Mouse (Mus musculus) megakaryocyte-erythroid progenitor cell, adult 5-6 weeks (primary cell): ENCODE measurements around the gene Gramd4. TPM values are rescaled to one million over a fixed set of nuclear protein-coding genes. Genes with fewer than 3 reads are reported as not detected.
"Not testable (repeated sequence)": the region's sequence is repeated elsewhere in the genome, so short reads cannot be mapped to it uniquely, and the experiment has no call there.

ENCODE experiments used
- ATAC-seq: replicated peaks from 2 replicates; pipeline ENCODE4 v1.8.0; 2016; ENCODE audit warnings: mild to moderate bottlenecking, inconsistent platforms; ENCODE audit not compliant: severe bottlenecking, poor library complexity, low FRiP score, low TSS enrichment
- total RNA-seq, 2 experiments: library from RNA; stranded (forward) in 1 of 2; stranded (reverse) in 1 of 2; fragments of 200-1000, 215-1000 nt in 1 of 2; fragments of >200 nt in 1 of 2; fragmentation: Nextera tagmentation in 1 of 2; gene quantifications; 2 replicates each; pipeline ENCODE4 v1.2.3; 2014 to 2017

The Gramd4 gene
- total RNA-seq, 2 experiments from 2014 or later, result 41.8 to 52.4 TPM

DNA sequence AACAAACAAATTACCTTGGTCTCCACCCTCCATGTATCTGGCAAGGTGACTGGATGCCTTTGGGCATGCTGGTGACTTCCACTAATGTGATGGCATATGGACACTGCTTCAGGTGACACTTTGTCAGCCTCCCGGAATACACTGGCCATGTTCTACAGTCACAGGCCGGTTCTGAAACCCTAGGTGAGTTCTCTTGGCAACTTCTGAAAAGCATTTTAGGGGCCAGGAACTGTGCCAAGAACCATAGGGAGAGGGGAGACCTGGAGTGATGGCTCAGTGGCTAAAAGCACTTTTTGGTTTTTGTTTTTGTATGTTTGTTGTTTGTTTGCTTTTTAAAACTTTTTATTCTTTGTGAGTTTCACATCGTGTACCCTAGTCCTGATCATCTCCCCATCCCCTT, 8.0 kb upstream of the Gramd4 start:
- no peak for ATAC-seq

DNA sequence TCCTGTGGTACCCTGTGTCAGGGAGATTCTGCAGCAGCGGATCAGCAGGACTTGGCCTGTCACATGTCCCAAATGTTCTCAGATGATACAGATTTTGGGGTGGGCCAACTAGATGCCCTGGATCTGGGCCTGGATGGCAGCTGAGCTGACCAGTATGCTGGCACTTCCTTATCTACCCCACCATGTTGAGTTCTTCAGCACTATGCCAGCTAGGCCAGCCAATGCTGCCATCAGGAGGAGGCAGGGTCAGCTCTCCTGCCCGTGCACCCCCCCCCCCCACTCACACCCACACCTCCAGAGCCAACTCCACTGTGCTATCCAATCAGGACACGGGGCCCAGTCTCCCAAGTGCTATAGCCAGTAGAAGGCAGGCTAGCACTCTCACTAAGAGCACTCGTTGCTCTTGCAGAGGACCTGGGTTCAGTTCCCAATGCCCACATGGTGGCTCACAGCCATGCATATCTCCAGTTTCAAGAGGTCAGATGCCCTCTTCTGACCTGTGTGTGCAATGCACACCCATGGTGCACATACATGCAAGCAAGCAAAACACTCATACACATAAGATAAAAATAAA, 7.2 kb upstream of the Gramd4 start:
- peak; percentile 69 for ATAC-seq

DNA sequence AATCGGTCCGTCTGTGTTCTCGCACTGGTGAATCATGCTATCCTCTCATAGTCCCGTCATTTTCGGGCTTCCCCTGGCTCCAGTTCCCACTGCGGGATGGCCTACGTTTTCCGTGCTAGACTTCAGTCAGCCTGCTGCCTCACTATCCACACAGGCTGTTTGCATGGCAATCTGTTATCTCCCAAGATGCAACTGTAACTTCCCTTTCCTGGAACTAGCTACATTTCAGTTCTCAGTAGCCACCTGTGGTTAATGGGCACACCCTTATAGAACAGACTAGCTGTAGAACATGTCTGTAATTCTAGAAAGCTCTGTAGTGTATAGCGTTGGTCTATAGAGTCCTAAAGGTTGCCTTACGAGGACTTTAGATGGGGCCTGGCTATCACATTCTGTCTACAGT, 6.3 kb upstream of the Gramd4 start:
- peak; percentile 56 for ATAC-seq

DNA sequence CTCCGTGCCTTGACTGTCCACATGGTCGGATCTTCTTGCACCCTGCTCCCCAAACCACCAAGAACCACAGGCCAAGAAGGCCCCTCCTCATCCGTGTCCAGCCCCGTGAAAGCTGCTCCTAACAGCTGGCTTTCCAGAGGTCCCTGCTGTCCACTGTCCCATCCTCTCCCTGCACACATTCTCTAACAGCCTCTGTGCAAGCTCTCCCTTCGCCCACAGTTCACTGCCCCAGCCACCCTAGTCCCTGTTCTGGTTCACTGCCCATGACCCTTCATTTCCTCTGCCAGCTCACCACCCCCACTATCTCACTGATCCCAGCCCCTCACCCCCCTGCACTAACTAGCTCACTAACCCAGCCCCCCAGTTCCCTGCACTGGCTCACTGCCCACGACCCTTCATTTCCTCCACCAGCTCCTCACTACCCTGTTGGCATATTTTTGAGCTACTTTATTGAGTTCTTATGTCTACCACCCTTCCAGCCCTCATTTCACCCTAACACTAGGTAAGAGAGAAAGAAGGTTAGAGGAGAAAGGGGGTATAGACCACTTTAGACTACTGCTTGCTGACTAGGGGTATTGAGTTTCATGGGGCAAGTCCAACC, 5.5 kb upstream of the Gramd4 start:
- ATAC-seq, result no peak

DNA sequence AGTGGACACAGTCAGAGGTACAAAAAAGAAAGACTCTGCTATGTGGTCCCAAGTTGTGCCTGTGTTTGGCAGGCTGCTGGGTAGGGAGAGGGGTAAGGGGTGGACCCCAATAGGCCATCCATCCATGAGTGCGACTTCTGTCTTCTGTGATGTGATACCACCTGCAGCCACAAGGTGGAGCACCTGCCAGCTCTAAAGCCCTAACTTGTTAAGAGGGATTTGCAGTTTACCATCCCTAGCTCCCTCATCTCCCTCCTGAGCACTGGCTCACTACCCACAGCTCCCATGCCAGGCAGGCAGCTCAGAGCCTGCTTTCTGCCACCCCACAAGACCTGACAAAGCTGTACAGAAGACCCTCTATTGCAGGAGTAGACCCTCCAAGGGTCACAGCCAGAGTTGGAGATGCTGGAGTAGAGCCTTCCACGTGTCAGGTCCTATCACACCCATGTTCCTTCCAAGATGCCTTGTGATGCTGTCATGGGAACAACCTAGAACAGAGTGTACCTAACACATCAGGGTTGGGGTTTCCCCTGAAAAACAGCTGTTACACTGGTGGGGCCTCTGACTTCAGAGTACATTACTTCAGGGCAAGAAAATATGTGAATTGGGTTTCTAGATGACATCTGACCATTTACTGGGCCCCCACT, 3.5 kb upstream of the Gramd4 start:
- ATAC-seq, result 0 out of 2 replicates have a peak, but pooled peaks have one; percentile 23

DNA sequence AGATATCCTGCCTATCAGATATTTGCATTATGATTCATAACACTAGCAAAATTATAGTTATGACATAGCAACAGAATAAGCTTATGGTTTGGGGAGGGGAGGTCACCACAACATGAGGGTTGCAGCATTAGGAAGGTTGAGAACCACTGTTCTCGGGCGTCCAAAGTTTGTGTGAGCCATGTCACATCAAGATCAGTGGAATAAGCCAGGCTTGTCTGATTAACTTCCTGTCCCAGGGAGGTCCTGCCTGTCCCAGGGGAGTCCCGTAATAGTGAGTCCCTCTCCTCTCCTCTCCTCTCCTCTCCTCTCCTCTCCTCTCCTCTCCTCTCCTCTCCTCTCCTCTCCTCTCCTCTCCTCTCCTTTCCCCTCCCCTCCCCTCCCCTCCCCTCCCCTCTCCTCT, 2.6 kb upstream of the Gramd4 start:
- not testable (repeated sequence) for ATAC-seq

DNA sequence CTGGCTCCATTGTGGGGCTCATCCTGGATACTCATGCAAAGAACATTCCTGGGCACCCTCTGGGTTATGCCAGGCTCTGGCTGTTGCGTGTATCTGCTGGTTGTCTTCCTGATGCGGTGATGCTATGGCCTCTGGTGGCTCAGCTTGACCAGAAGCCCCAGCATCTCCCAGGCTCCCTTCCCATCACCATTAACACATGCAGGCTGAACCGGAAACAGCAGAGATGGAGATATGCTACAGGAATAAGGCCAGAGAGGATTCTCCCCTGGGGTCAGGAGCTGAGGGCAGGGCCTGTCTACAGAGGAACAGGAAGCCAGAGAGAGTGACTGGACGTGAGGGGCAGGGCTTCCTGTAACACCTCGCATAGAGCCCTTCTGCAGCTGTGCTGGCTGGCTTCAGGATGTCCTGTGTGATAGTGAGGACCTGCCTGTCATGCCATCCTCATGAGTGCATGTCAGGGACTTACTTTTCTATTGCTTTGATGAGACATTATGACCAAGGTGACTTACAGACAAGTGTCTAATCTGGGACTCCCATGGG, 1.2 kb upstream of the Gramd4 start:
- no peak for ATAC-seq

DNA sequence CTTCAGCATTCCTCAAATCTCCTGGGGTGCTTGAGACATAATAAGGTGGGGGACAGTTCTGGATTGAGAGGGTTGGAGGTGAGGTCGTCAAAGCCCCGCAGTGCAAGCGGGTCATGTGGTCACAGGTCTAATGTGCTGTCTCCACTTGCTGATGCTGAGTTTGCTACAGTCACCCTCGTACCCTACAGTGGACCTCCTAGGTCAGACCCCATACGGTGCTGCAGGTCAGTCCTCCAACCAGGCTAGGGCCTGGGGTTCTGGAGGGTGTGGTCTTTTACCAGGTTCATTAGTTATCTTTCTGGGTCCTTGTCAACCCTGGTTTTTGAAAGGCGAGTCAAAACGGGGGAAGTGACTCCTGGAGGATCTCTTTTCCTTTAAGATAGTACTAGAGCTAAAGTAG, 413 bp downstream of the Gramd4 start:
- no peak for ATAC-seq

DNA sequence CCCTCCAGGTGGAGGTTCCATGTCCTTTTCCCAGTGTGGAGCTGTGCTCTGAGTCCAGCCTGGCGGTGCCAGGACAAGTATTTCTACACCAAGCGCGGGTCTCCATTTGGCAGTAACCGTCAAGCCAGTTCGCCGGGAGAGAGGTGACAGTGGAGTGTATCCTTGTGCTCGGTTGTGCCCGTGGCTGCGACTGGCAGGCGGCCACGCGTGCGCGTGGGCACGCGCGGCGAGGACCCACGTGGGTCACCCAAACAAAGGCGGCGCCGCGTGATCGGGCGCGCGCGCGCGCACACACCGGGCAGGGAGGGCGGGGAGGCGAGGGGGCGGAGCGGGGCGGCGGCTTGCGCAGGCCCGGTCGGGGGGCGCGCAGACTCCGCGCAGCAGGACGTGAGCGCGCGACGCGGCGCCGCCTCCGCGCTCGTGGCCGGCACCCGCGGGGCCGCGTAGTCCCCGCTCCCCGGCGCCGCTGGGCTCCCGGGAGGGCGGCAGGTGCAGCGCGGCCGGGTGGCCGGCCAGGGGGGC, 960 bp downstream of the Gramd4 start:
- ATAC-seq, result no peak

DNA sequence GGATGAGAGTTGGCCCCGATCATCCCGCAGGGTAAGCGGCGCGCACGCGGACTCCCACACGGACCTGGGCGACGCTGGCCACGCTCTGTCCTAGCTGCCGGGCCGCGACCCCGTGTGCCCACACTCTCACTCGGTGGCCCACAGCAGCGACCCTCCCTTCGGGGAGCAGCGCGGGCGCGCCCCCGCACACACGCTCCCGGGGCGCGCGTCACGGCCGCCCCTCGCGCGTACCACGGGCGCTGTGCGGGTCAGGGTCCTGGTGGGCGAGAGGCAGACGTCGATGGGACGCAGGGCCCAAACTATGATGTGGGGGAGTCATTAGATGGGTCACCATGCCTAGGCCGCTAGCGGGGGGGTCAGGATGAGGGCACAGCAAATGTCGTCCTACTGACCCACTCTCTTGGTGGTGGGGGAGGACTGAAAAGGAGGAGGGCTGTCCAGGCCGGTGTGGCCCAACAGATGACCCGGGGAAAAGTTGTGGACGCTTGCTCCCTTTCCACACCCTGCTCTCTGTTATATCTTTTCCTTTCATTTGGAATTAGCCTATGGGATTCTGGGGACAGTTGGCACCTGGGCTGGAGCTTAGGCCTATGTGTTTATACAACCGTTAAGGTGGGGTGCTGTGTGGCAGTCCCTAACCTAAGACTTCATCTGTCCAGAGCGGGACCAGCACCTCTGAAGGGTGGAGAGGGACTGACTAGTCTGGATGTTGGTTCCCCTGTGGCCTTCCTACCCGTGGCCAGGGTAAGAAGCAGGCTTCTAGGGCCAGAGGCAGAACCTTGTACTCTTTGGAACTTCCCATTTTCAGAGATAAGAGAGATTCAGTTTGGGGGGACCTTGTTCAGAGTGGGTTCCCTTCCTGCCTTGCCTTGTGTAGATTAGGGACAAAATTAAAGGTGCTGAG, 1.7 kb downstream of the Gramd4 start:
- peak; percentile 20; the same call in 1 of the 2 replicates for ATAC-seq

DNA sequence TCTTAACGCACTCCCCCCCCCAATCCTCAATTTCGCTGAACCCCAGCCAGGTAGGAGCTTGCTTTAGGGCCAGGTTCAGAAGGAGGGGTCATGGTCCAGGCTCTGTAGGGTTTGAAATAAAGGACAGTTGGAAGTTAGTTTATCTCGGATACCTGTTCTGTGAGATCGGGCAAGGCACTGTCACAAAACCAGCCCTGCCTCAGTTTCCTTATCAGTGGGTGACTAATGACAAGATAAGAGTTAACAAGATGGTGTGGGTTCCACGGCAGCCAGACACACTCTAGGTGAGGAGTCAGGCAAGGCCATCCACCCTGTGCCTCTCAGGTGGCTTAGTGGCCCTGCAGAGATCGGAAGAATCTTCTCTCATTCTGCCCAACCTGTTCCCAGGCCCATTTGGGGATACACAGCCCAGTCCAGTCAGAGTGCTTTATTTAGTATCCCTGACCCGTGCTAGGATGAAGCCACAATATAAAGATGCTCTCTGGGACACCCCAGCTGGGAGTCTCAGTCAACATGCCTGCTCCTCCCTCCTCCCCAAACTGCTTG, 2.4 kb downstream of the Gramd4 start:
- ATAC-seq, result peak; percentile 3; the same call in 1 of the 2 replicates

DNA sequence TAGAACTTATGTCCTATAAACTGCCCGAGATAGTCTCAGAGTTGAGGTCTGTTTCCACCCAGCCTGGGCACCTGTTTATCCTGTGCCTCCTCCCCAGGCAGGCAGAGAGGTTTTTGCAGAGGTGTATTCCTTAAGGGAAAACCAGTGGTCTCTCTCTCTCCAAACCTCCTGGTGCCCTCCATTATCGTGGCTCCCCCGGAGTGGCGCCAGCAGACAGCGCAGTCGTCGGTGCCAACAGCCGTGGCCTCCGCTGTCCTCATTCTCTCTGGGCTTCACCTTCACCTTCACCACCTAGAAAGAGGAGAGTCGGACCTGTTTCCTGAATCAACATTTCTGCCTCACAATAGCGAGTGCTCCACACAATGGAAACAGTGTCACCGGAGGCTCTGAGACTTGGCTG, 3.1 kb downstream of the Gramd4 start:
- no peak for ATAC-seq

DNA sequence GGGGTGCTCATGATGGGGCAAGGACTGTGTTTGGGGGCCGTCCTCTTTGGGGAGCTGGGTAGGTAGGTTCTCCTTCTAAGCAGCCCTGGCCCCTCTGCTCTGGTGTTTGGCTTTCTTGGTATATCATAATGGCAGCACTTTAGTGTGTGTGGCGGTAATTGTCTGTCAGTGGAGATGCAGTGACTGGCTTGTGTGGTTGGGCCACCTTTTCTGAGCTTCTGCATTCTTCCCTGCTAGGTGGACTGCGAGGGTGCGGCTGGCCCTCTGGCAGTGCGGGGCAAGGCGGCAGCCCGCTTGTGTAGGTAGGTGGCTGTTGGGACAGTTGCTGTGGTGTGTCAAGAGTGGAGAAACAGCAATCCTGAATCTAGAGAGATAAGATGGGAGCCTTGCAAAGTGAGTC, 3.7 kb downstream of the Gramd4 start:
- no peak for ATAC-seq

DNA sequence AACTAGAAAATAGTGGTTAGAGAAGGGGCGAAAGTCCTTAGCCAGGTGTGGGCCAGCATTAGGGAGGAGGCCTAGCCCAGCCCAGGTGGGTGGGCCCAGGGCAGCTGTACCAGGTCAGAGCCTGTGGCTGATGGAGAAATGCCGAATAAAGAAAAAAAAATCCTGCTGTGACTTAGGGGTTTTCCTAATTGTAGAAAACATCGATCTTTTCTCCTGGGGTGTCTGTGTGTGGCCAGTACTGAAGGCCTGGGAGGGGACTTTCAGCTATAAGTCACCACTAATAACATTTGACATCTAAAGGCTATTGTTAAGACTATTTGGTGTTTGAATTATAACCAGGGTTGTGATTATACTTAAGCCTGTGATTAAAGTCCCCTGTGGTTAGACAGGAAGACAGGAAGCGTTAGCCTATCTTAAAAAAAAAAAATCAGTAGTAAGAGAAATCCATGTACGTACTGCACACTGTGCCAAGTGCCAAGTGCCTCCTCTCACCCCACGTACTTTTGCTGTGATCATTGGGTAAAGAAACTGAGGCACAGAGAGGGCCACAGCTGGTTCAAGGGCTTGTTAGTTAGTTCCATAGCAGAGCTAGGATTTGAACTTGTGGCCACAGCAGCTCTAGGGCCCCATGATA, 4.5 kb downstream of the Gramd4 start:
- no peak for ATAC-seq

DNA sequence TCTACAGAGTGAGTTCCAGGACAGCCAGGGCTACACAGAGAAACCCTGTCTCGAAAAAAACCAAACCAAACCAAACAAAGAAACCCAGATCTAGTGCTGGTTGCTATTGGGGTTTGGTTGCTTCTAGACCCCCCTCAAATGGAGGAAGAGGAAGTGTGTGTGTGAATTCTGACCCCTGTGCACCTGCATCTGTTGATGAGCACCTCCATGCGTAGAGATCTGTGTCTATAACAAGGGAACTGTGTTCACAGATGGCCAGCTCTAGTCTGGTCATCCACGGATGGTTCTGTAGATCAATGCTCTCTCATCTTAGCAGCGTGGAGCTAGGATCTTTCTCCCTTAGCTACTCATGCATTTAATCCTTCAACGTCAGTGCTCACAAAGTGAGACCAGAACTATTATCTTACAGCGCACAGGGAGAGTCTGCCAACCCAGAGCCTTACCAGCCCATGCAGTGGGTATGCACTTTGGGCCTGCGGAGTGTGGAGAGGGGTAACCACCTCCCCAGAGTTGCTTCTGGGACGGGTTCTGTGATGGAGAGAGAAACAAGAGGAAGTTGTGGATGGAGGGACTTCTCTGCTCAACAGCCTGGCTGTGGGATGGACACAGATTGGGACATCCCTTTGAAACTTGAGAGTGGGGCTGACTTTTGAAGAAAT, 6.8 kb downstream of the Gramd4 start:
- peak; percentile 8; the same call in 1 of the 2 replicates for ATAC-seq

DNA sequence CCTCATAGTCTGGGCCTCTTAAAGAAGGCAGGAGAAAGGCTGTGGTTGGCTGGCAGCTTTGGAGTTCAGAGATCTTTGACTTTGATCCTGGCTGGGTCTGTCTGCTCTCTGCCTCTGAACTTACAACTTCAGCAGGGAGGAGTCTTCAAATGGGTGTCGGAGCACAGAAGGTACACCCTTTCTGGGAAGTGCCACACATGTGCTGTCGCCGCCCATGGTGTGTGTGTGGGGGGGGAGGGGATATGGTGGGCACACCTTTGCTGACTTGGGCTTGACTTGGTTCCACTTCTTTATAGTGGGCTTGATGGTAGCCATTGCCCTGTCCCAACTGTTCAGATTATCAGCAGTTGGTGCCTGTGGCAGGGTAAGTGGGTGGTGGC, 7.3 kb downstream of the Gramd4 start:
- peak; percentile 35 for ATAC-seq

DNA sequence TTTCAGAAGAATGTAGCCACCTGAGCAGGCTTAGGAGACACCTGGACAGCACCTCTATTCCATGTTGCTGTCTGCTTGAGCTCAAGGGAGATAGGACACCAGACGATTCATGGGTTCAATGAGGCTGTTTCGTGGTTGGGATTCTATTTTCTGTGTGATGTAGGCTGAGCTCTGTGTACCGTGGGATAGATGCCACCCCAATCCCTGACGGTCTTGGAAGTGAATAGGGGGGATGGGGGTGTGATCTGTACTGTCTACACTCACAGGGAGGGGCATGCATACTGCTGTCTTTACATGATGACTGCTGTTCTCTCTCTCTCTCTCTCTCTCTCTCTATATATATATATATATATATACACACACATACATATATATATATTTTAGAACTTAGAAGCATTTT, 7.9 kb downstream of the Gramd4 start:
- no peak for ATAC-seq

DNA sequence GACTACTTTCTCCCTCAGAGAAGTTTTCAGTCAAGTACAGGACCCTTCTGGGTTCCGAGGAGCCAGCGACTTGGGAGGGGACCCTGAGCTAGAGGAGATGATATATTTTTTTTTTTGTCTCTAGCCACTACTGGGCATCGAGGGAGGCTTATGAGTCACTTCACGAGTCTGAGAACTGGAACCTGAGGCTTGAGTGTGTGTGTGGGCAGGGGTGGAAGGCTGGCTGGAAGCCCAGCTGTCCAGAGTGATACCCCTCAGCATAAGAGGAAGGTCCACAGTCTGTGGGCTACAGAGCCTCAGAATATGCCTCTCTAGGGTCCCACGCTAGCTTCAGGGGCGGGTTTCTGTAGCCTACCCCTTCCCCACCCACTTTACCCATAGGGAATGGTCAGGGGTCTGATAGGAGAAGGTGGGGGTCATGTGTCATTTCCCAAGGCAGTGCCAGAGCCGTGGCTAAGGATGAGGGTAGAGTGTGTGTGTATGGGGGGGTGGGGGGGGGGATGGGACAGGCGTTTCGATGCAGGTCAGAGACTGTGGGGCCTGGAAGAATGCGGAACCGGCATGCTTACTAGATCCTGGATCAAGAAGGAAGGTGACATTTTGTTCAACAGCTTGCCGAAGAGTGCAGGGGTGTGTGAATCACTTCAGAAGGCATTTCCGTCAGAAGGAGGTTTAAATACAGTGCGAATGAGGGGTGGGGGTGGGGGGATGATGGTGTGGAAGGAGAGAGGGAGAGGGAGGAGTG, 9.5 kb downstream of the Gramd4 start:
- ATAC-seq, result no peak
